Mouse (Mus musculus): ENCODE measurements at regions not wholly inside any gene's neighbourhood (a gene's known extent, or its start where the extent isn't known, plus 50 kb on each side); places are given as distances from the start of the nearest gene placed in this dataset.
A peak's percentile ranks its signal among the peaks of the same experiment; 100 is the strongest.

GRCm38 (mm10) chr13:111345486-111346440 lies 91.0 kb downstream of the Actbl2 start:
- ChIA-PET POLR2A (no interaction called here), CTCF (interaction anchor here (1.0 to 1.2 kb wide), 2 partner anchors 13 to 951 kb away, joined by 3 read pairs; no protein-coding TSS in a partner anchor)
- in situ Hi-C loops (cut with MboI; ENCODE audit: low pct_unique_long_range_greater_than_20kb) = no loop called here
- TF ChIP-seq CTCF (IDR thresholded peaks at IDR 0.05) = no peak
- DNase-seq (ENCODE audit: low read depth, low spot score) (peak; percentile 56), ATAC-seq (peak; percentile 89)
- no peaks in the 10 kb centered on the region for H3K27me3 ChIP-seq

- TF ChIP-seq CTCF (IDR thresholded peaks at IDR 0.05) = no peak
- H3K27me3 ChIP-seq = no peaks in the 10 kb centered on the region
- ChIA-PET POLR2A (interaction anchor here (0.6 to 1.0 kb wide), 2 partner anchors 53 to 117 kb away, joined by 3 to 4 read pairs; no protein-coding TSS in a partner anchor), CTCF (no interaction called here)
- in situ Hi-C loops (cut with MboI; ENCODE audit: low pct_unique_long_range_greater_than_20kb) = no loop called here
- ATAC-seq (no peak), DNase-seq (ENCODE audit: low read depth, low spot score) (no peak)
Measured at GRCm38 (mm10) chr13:111356520-111357456, 102.0 kb downstream of the Actbl2 start.

- H3K27me3 ChIP-seq = no peaks in the 10 kb centered on the region
- no peak for DNase-seq (ENCODE audit: low read depth, low spot score)
- ChIA-PET POLR2A (no interaction called here), CTCF (interaction anchor here (1.2 to 1.7 kb wide), 3 partner anchors 8 to 50 kb away, joined by 3 to 6 read pairs (median 4); no protein-coding TSS in a partner anchor)
- no peak for ATAC-seq
- in situ Hi-C loops (cut with MboI; ENCODE audit: low pct_unique_long_range_greater_than_20kb) = no loop called here
- no peak for TF ChIP-seq CTCF (IDR thresholded peaks at IDR 0.05)
Measured at GRCm38 (mm10) chr13:111361456-111361855, 106.6 kb downstream of the Actbl2 start.

GRCm38 (mm10) chr13:111363176-111363739 lies 108.4 kb downstream of the Actbl2 start:
- ATAC-seq (no peak), DNase-seq (ENCODE audit: low read depth, low spot score) (no peak)
- H3K27me3 ChIP-seq = no peaks in the 10 kb centered on the region
- TF ChIP-seq CTCF (IDR thresholded peaks at IDR 0.05) = no peak
- in situ Hi-C loops (cut with MboI; ENCODE audit: low pct_unique_long_range_greater_than_20kb) = no loop called here
- POLR2A ChIA-PET = interaction anchor here (0.7 kb wide), 1 partner anchor 107 kb away, joined by 5 read pairs; no protein-coding TSS in a partner anchor
- CTCF ChIA-PET = interaction anchor here (1.7 to 2.6 kb wide), 3 partner anchors 10 to 20 kb away, joined by 6 read pairs; no protein-coding TSS in a partner anchor

GRCm38 (mm10) chr13:111366871-111367270 lies 112.1 kb downstream of the Actbl2 start:
- no peaks in the 10 kb centered on the region for H3K27me3 ChIP-seq
- in situ Hi-C loops (cut with MboI; ENCODE audit: low pct_unique_long_range_greater_than_20kb) = no loop called here
- ATAC-seq (no peak), DNase-seq (ENCODE audit: low read depth, low spot score) (no peak)
- no peak for TF ChIP-seq CTCF (IDR thresholded peaks at IDR 0.05)
- POLR2A ChIA-PET = no interaction called here
- CTCF ChIA-PET = interaction anchor here (1.2 kb wide), 1 partner anchor 44 kb away, joined by 3 read pairs; no protein-coding TSS in a partner anchor

GRCm38 (mm10) chr13:111367620-111368019 lies 112.8 kb downstream of the Actbl2 start:
- no peaks in the 10 kb centered on the region for H3K27me3 ChIP-seq
- in situ Hi-C loops (cut with MboI; ENCODE audit: low pct_unique_long_range_greater_than_20kb) = no loop called here
- POLR2A ChIA-PET = no interaction called here
- CTCF ChIA-PET = interaction anchor here (1.2 to 1.3 kb wide), 2 partner anchors 16 to 43 kb away, joined by 3 read pairs; no protein-coding TSS in a partner anchor
- no peak for DNase-seq (ENCODE audit: low read depth, low spot score)
- no peak for ATAC-seq
- TF ChIP-seq CTCF (IDR thresholded peaks at IDR 0.05) = no peak

- ChIA-PET POLR2A (interaction anchor here (0.6 kb wide), 1 partner anchor 296 kb away, joined by 4 read pairs; no protein-coding TSS in a partner anchor), CTCF (interaction anchor here (0.9 to 1.4 kb wide), 2 partner anchors 10 to 13 kb away, joined by 3 to 4 read pairs; no protein-coding TSS in a partner anchor)
- DNase-seq (ENCODE audit: low read depth, low spot score) (no peak), ATAC-seq (no peak)
- TF ChIP-seq CTCF (IDR thresholded peaks at IDR 0.05) = no peak
- H3K27me3 ChIP-seq = no peaks in the 10 kb centered on the region
- in situ Hi-C loops (cut with MboI; ENCODE audit: low pct_unique_long_range_greater_than_20kb) = no loop called here
Measured at GRCm38 (mm10) chr13:111369916-111370315, 115.1 kb downstream of the Actbl2 start.

- in situ Hi-C loops (cut with MboI; ENCODE audit: low pct_unique_long_range_greater_than_20kb) = no loop called here
- CTCF ChIA-PET = no interaction called here
- POLR2A ChIA-PET = no interaction called here
- no peak for TF ChIP-seq CTCF (IDR thresholded peaks at IDR 0.05)
- DNase-seq (ENCODE audit: low read depth, low spot score) (no peak), ATAC-seq (no peak)
- H3K27me3 ChIP-seq = no peaks in the 10 kb centered on the region
Measured at GRCm38 (mm10) chr13:111373281-111373680, 116.6 kb downstream of the Gpbp1 start.

- DNase-seq (ENCODE audit: low read depth, low spot score) = no peak
- POLR2A ChIA-PET = no interaction called here
Measured at GRCm38 (mm10) chr13:111373801-111374200, 116.1 kb downstream of the Gpbp1 start.

More at GRCm38 (mm10) chr13:111373801-111374200, 116.1 kb downstream of the Gpbp1 start:
- TF ChIP-seq CTCF (IDR thresholded peaks at IDR 0.05) = no peak
- CTCF ChIA-PET = no interaction called here
- in situ Hi-C loops (cut with MboI; ENCODE audit: low pct_unique_long_range_greater_than_20kb) = no loop called here
- H3K27me3 ChIP-seq = no peaks in the 10 kb centered on the region
- no peak for ATAC-seq

Data from Patski (cell line).